Mouse (Mus musculus) MN1 (cell line): Measurements from ENCODE around the gene 3110082I17Rik.
"Not testable (repeated sequence)": the region's sequence is repeated elsewhere in the genome, so short reads cannot be mapped to it uniquely, and the experiment has no call there.

Source experiments
- DNase-seq: peaks from one replicate; pipeline ENCODE4 v3.0.0-alpha.2; 2016; ENCODE audit warnings: low spot score

3110082I17Rik gene

DNA sequence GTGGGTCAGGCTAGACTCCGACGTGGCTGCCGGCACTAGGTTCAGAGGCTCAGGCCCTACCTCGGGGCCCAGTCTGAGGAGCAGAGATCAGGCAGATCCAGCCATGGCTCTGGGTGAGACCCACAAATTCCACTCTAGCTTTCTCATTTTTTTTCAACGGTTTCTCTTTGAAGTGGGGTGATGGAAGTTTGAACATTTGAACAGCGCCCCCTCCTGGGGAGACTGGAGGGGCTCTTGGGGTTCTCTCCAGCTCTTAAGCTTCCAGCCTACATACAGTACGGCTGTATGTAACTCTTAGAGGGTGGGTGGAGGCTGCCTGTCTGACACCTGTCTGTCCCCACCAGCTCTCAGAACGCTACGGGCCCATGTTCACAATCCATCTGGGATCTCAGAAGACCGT lies 106.8 kb downstream of the 3110082I17Rik start:
- DNase-seq: peak; percentile 42

DNA sequence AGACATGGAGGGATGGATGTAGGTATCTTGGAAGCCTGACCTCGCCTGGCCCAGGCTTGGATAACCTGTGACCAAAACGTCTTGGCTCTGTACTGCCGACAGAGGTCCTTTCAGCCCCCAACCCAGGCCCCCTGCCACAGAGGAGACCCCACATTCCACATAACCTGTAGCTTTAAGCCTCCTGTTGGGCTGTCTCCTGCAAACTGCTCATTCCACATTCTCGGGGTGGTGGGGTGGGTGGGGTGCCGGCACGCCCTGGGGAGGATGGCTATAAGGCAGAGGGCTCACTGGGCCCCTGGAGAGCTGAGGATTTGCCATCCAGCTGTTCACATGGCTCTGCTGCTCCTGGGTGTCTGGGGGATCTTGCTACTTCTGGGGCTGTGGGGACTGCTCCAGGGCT lies 108.0 kb downstream of the 3110082I17Rik start, which contains the start of gene Cyp2w1:
Gene Cyp2w1 (plus strand): TSS at position 301 of the 400 bp plus-strand sequence.
- DNase-seq: no peak

DNA sequence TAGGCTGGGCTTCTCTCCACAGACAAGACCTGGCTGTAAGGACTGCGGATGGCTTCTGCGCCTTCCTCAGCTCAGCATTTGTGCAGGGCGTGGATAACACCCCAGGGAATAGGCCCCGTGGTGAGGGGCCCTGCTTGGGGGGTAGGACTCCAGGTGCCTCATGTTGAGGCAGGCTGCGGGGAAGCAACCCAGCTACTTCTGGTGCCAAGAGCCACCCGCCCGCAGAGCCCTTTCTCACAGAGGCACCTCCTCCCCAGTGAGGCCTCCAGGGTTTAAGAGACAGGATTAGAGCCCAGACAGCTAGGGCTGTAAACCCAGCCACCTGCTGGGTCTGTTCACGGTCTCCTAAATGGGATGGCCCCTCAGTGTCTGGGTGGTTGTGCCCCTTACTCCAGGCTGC lies 108.7 kb downstream of the 3110082I17Rik start:
- no peak for DNase-seq

DNA sequence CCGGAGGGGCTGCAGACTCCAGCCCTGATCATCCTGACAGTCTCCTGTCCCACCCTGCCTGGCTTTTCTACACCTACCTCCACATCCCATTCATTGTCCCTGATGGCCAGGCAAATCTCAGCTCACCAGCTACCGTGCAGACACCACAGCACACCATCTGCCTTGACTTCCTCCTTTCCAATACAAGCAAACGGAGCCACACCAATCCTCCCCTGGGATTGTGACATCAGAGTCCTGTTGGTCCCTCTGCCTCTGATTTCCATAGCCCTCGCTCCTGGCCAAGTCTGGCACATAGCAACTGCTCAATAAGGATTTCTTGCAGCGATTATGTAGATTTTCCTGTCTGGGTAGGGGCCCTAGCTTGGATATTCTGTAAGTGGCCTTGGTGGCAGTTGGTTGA lies 109.2 kb downstream of the 3110082I17Rik start, which contains the start of gene Cox19:
Gene Cox19 (minus strand): TSS at position 285 of the 400 bp plus-strand sequence.
- no peak for DNase-seq

DNA sequence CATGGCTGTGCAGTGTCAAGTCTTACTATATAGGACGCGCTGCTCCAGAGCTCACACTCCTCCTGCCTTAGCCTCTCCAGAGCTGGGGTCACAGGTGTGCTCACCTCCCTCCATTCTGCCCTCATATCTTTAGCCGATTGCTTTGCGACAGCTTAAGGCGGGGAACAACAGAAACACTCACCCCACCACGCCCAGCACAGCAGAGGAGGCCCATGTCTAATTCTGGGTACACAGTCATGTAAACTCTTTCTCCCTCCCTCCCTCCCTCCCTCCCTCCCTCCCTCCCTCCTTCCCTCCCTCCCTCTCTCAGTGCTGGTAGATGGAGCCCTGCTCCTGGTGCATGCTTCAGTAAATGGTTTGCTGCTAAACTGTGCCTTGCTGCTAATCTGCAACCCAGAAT lies 110.6 kb downstream of the 3110082I17Rik start:
- DNase-seq: no peak

DNA sequence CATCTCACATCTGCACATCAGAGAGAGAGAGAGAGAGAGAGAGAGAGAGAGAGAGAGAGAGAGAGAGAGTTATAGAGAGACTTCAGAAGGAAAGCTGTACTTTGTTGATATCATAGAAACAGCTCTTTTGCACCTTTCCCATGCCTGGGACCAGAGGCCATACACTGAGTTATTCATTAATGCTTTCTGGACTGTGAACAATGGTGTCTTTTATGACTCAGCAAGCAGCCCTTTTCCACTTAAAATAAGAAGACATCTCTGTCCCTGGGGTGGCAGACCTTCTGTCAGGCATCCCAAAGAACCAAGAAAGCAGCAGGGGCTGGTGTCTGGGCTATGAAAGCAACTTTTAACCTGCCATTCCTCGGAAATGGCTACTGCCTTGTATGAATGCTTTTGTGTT lies 113.1 kb downstream of the 3110082I17Rik start:
- DNase-seq: no peak

DNA sequence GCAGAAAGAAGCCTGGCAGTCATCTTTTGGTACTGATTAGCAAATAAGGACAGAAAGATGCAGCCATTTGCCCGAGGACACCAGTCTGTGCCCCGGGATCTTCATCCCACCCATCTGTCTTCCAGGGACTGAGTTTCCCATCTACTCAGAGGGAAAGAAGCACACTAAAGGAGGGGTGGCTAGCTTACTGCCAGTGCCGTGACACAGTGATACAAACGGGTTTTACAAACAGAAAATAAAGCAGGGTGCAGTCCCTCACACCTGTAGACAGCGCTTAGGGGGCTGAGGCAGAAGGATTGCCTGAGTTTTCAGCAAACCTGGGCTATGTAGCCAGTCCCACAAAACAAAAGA lies 115.0 kb downstream of the 3110082I17Rik start:
- DNase-seq: no peak

DNA sequence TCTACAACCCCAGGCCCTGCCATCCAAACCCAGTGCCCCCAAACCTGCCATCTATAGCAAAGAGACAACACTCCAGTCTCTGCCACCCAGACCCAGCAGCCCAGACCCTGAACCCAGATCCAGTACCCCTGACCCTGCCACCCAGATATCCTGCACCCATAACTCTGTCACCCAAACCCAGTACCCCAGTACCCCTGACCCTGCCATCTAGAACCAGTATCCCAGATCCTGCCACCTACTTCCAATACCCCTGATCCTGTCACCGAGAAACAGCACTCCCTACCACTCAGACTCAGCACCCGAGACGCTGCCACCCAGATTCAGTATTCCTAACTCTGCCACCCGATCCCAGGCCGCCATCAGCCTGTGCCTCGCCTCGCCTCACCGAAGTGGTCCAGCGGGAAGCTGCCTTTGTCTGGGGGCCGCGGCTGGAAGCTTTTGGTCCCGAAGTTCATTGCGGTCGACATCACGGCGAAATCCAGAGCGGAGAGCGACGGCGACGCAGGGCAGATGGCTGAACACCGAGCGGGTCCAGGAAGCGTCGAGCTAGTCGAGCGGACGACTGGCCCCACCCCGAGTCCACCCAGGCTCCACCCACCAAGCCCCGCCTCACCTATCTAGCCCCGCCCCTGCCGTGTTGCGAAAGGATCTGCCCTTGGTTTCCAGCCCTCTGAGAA lies 115.5 kb downstream of the 3110082I17Rik start:
- peak; percentile 94 for DNase-seq

DNA sequence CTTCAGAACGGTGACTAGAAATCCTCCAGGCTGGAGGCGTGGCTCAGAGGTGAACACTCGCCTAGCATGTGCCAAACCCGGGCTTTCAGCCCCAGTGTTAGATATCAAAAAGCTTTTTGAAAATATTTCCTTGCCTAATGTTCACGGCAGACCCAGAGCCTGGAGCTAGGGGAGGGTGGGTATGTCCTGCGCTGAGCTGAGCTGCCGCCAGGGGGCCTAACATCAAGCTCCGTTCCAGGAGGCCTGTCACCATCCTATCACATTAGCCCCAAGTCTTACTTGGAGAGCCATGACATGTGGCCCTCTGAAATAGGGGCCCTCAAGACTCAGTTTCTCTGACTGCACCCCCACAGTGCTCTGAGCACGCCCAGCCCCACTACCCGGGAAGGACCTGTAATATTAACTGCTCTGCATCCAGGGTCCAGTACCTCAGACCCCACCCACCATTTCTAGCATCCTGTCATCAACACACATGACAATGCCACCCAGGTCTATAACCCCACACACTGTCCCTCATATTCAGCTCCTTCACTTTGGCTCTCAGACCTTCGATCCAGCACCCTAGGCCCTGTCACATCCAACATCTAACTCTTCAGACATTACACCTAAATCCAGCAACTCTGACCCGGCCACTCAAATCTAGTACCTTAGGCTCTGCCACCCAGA lies 116.2 kb downstream of the 3110082I17Rik start:
- peak; percentile 86 for DNase-seq

DNA sequence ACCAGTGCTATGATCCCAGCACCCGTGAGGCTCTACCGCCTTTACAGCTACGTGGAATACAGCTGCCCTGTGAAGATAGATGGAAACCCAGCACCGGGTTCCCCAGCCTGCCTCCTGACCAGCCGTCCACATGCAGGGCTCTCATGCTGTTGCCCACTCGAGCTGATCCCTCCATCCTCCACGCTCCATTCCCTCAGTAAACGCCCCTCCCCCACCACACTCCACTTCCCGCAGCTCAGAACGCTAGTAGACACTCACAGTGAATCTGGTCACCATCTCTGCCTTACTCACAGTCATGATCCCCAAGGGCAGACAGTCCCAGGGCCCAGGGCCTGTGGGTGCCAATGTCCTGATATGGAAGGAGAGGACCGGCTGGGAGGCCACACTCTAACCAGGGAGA lies 121.4 kb downstream of the 3110082I17Rik start:
- no peak for DNase-seq

DNA sequence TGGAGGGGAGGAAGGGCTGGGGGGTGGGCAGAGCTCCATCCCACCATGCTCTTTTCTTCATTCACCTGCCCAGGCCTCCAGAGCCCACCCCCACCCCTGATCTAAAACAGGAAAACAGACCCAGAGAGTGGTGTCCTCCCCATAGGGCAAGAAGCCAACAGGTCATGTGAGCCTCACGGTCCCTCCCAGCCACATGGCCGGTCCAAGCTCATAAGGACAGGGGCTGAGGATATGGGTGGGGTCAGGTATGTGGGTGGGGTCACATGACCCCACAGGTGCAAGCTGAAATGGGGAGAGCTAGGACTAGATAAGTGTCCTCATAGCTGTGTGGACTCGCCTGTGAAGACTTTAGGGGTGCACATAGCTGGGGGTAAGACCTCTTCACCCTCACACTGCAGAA lies 121.9 kb downstream of the 3110082I17Rik start:
- peak; percentile 55 for DNase-seq

DNA sequence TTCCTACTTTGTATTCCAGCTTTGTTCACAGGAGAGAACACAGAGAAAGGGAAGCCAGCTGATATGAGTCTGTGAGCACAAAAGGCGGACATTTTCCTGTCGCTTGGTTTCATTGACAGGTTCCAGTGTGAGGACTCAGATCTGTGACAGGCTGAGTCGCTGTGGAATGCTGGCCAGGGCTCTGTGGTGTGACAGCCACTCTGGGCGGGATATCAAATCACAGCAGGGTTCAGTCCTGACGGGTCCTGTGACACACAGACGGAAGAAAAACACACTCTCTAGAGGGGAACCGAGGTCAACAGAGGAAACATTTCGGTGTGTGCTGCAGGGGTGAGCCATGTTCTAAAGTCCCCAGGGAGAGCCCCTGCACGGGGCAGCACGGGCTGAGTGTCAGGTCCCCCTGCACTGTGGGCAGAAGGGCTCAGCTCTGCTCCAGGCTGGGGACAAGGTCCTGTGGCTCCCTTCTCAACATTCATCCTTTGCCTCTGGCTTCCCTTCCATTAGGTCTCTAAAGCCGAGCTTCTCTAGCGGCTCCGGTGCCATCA lies 122.4 kb downstream of the 3110082I17Rik start:
- DNase-seq: no peak

DNA sequence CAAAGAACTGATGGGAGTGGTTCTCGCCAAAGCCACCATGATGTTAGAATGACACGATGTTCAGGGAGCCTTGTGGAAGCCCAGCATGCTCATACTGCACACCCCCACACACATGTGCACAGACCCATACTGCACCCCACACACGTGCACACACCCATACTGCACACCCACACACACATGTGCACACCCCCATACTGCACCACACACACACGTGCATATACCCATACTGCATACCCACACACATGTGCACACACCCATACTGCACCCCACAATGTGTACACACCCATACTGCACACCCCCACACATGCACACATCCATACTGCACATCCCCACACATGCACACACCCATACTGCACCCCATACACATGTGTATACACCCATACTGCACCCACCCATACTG lies 124.7 kb downstream of the 3110082I17Rik start:
- DNase-seq: no peak

DNA sequence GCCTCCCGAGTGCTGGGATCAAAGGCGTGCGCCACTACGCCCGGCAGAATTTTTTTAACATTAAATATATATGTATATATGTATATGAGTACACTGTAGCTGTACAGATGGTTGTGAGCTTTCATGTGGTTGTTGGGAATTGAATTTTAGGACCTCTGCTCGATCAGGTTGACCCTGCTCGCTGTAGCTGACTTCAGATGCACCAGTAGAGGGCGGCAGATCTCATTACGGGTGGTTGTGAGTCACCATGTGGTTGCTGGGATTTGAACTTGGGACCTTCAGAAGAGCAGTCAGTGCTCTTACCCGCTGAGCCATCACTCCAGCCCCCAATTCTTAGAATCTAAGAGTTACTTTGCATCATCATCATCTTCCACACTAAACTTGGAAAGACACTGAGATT lies 125.9 kb downstream of the 3110082I17Rik start:
- not testable (repeated sequence) for DNase-seq

DNA sequence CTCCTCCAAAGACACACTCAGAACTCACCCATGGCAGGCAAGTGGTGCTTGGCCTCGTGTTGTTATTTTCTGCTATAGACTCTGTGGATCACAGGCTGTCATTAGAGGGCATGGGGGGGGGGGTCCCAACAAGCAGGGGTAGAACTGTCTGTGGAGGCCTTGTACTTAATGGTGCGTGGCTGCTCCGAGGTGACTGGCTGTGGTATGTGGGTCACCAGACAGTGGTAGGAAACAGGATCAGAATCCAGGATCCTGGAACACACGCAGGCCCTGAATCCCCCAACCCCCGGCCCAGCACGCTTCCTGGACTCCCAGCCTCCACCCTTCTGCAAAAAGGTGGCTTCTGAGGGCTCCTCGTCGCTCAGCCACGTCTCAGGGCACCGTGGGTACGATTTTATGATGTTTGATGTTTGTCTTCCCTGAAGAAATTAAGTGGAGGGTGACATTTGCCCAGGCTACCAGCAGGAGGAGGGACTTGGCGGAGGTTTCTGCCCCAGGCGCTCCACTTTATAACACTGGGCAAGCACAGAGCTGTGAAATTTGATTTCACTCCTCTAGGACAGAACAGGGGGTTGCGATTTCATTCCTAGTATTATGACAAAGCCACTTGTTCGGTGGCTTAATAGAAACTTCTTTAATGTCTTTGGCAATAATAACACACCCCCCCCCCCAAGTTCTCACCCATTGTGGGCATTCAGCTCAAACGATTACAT lies 126.9 kb downstream of the 3110082I17Rik start:
- no peak for DNase-seq

DNA sequence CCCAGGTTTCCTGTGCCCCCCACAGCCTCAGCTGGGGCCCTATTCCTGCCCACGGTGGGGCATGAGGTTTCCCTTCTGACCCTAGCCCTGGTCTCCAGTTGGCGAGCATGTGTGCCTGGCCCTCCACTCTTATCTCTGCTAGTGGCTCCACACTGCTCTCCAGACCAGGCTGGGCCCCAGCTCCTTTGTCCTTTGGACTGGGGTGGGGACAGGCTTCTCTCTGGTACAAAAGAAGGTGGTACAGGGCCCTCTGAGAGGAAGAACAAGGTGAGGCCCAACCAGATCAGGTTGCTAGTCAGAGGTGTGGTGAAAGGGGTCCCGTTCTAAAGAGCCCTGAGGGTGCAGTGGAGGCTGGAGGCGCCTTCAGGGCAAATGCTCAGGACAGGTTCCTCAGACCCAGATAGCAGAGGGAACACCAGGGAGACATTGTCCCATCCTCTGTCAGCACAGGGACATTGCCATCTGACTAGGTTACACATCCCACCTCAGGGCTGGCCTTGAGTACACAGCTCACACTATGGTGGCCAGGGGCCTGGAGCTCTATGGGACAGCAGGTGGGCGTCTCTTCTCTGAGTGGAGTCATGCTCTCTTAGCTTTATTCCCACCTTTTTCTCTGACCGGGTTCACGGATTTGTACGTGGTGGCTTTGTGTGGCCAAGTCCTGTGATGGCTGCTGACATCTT lies 127.6 kb downstream of the 3110082I17Rik start:
- DNase-seq: no peak

DNA sequence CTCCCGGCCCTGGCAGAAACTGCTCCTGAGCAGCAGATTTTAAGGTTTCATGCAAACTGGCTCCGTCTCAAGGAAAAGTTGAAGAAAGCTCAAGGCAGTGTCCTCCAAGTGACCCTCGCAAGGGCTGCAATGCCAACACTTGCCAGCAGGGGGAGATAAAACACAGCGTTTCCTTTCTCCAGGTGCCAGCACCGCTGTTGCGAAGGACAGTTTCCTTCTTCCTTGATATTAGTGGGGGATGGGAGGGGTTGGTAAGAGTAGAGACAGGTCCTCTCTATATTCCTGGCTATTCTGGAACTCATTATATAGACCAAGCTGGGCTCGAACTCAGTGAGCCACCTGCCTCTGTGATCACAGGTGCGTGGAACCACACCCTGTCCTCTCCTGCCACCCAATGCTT lies 128.6 kb downstream of the 3110082I17Rik start:
- DNase-seq: peak; percentile 82

DNA sequence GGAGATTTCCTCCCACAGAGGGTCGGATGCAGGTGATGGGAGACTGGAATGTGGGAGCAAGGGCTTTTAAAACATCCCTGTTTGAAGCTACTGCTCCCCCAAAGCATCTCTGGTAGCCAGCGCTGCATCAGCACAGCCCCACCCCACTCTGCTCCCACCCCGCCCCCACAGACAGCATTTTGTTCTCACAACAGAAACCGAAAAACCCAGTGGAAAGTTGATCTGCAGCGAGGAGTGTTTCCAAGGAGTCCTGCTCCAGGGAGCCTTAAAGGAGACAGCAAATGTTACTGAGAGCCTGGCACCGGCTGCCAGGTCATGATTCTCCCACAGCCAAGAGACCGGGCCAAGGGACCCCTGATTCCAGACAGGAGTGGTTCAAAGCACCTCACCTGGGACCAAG lies 129.6 kb downstream of the 3110082I17Rik start:
- no peak for DNase-seq

DNA sequence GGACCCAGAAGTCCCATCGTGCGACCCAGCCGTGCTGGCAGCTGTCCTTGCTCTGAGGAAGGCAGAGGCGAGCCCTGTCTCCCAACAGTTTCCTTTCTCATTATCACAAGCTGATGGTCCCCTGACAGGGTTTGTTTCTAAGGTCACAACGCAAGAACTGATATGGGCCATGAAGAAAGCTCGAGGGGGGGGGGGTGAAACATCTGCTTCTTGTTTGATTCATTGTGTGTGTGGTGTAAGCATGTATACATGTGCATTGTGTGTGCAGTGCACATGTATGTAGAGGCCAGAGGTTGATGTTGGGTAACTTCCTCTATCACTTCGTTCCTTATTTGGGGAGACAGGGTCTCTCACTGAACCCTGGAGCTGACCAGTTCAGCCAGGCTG lies 132.7 kb downstream of the 3110082I17Rik start:
- DNase-seq: no peak

DNA sequence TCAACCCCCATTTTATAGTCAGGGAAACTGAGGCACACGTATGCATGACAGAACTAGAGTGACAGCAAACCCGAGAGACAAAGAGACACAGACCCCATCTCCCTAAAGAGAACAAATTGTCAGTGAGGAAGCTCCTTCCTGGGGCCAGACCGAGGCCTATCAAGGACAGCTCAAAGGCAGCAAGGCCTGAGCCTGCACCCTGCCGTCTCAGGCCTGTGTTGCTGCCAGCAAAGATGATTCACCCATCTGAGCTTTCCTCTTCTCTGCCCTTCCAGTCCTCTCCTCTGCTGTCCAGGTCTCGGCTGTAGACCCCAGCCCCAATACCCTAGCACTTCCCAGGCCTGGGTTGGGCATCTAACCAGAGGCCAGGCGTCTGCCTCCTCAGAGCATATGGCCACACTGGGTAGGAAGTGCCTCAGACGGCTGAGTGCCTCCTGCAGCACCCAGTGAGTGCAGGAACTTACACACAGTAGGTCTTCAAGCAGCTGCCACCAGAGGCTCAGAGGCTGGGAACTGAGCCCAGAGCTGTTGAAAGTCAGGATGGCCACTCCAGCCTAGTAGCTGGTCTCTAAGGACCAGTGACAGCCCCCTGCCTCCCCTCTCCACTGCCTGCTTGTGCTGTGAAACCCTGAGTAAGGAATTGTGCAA lies 133.2 kb downstream of the 3110082I17Rik start:
- no peak for DNase-seq

DNA sequence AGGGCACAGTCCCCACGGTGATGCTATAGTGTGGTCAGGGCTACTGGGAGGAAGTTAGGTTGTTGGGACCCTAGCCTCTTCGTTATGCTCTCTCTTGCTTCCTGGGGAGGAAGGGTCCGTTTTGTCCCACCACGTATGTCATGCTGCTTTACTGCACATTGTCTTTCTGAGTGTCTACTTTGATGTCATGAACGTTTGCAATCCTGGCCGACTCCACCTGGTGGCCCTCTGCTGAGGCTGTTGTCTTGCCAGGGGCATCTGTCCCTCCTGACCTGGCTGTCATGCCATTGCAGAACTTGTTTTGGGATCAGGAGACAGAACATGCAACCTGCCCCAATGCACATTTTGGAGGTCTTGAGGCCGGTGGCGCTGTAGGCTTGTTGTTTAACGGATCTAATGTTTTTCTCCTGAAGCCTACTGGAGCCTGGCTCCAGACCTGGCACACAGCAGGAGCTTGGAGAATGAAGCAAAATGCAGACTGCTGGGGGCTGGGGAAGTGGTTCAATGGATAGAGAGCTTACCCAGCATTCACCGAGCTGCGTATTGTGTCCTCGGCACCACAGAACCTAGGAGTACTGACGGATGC lies 134.1 kb downstream of the 3110082I17Rik start:
- no peak for DNase-seq
